Mouse (Mus musculus) limb, embryonic 15.5 days (tissue): ENCODE data around the gene Foxa1. TPM values are rescaled to one million over a fixed set of nuclear protein-coding genes. Genes with fewer than 3 reads are reported as not detected.

Source experiments
- ATAC-seq: fragments of 200-750 bp; cut with Nextera tagmentation; 2 replicates; pipeline ENCODE4 v1.8.0; 2017; ENCODE audit warnings: low read depth, moderate TSS enrichment; ENCODE audit not compliant: insufficient number of reproducible peaks, low FRiP score, low TSS enrichment
- H3K27ac ChIP-seq: fragments of 300-500 bp; sonication (generic); 2 replicates; pipeline ENCODE4 v1.5.1; 2015; ENCODE audit warnings: moderate library complexity, mild to moderate bottlenecking, inconsistent platforms
- H3K27me3 ChIP-seq: fragments of 300-500 bp; sonication (generic); 2 replicates; pipeline ENCODE4 v1.6.1; 2015; ENCODE audit warnings: inconsistent platforms
- H3K36me3 ChIP-seq: fragments of 300-500 bp; sonication (generic); 2 replicates; pipeline ENCODE4 v1.6.1; 2015; ENCODE audit warnings: inconsistent platforms
- H3K4me1 ChIP-seq: fragments of 300-500 bp; sonication (generic); 2 replicates; pipeline ENCODE4 v1.6.1; 2015; ENCODE audit warnings: inconsistent platforms
- H3K4me2 ChIP-seq: fragments of 300-500 bp; sonication (generic); 2 replicates; pipeline ENCODE4 v1.6.1; 2015; ENCODE audit warnings: mild to moderate bottlenecking, inconsistent platforms
- H3K4me3 ChIP-seq: fragments of 300-500 bp; sonication (generic); 2 replicates; pipeline ENCODE4 v1.5.1; 2015; ENCODE audit warnings: mild to moderate bottlenecking, inconsistent platforms
- H3K9ac ChIP-seq: fragments of 300-500 bp; sonication (generic); 2 replicates; pipeline ENCODE4 v1.6.1; 2015; ENCODE audit warnings: inconsistent platforms
- H3K9me3 ChIP-seq: fragments of 300-500 bp; sonication (generic); 2 replicates; pipeline ENCODE4 v1.6.1; 2016; ENCODE audit warnings: inconsistent platforms
- WGBS: fragments of 180-500 bp; shearing (Covaris S2); methylation state at CpG from one replicate; pipeline ENCODE4 v1.1.7; 2015; 5-methylcytosine and 5-hydroxymethylcytosine counted together
- polyA plus RNA-seq: library from polyadenylated mRNA; unstranded; fragments of >200 nt; fragmentation: Nextera tagmentation; extraction: Ambion mirVana; gene quantifications from 2 replicates; pipeline ENCODE4 v1.2.1, GENCODE M21; 2015

Gene Foxa1
- polyA plus RNA-seq, result not detected in 2 replicates

DNA sequence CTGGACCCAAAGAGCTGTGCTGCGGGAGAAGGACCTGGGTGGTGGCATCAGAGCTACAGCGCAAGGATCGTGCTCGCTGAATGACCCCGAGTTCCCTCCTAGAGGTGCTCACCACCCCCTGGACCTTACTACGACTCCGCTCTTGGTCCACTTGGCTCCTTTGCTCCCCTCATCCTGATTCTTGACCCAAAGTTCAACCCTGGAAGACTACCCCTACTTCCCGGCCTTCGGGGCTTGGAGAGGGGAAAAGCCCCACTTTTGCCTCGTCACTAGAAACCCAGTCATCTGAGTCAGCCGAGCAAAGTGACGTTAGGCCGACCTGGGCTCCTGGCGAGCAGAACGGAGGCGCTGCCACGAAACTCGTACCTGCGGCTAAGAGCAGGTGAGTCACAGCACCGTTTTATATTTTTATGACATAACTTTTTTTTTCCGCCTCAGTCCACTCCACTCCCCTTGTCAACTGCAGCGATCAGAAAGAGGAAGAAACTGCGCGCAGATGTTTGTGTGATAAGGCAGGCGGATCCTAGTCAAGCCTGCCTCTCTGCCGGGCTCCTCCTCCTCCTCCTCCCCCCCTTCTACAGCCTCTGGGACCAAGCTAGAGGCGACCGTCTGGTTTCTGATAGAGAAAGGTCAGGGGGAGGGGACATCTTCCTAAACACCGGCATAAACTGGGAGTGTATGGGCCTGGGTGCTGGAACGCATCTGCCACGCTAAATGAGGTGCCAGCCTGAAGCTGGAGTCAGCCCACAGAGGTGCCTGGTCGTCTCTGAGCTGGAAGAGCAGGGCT, at the start of gene Foxa1:
Foxa1 (minus strand) TSS at position 502 of the 787 bp plus-strand sequence.
- Histone ChIP-seq H3K4me2 (peak within 1 kb of the TSS; percentile 93), H3K9ac (no peak within 1 kb of the TSS), H3K27me3 (peaks cover 92% of the 10 kb centered on the region), H3K4me3 (peak within 1 kb of the TSS; percentile 49), H3K4me1 (peaks cover 54% of the 10 kb centered on the region), H3K36me3 (no peaks in the 10 kb centered on the region), H3K27ac (no peak within 1 kb of the TSS), H3K9me3 (no peaks in the 10 kb centered on the region)
- WGBS, result under 1% methylated on average over 32 of the region's 32 CpGs
- no peak for ATAC-seq

GRCm38 (mm10) chr12:57575931-57576628, 29.4 kb upstream of the Foxa1 start:
- no peaks in the 10 kb centered on the region for H3K36me3 ChIP-seq
- peak overlapping the region; percentile 78 for H3K4me2 ChIP-seq
- WGBS, result 3% methylated on average over 79 of the region's 81 CpGs
- H3K4me3 ChIP-seq, result peak overlapping the region; percentile 48
- H3K27me3 ChIP-seq, result peaks cover 37% of the 10 kb centered on the region
- no peak overlapping the region for H3K27ac ChIP-seq
- 0 out of 2 replicates have a peak overlapping the region, but pooled peaks have one; percentile 29 for H3K9ac ChIP-seq
- ATAC-seq, result peak; percentile 65; the same call in 1 of the 2 replicates
- H3K9me3 ChIP-seq, result no peaks in the 10 kb centered on the region
- H3K4me1 ChIP-seq, result peaks cover 10% of the 10 kb centered on the region

DNA sequence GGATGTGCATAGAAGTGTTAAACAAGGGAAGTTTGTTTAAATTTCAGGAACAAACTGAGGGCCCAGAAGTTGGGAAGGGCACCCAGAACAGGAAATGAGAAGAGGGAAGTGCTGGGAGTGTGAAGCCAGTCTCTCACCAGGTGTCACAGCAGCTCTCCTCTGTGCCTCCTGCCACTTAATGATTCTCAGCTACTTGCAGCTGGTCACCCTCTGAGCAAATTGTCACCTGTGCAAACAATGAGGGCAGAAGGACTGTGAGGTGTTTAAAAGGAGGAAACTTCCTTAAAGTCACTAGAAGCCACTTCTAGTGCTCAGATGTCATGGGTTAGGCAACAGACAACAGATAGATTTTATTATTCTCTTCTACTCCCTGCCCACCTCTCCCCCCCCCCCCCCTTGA, 25.7 kb upstream of the Foxa1 start:
- ATAC-seq, result no peak
- no peaks in the 10 kb centered on the region for H3K36me3 ChIP-seq
- H3K9me3 ChIP-seq, result no peaks in the 10 kb centered on the region
- no peak overlapping the region for H3K27ac ChIP-seq
- no peak overlapping the region for H3K9ac ChIP-seq
- H3K4me1 ChIP-seq, result peaks cover 10% of the 10 kb centered on the region
- peaks cover 37% of the 10 kb centered on the region for H3K27me3 ChIP-seq
- H3K4me3 ChIP-seq, result no peak overlapping the region
- no peak overlapping the region for H3K4me2 ChIP-seq

GRCm38 (mm10) chr12:57571773-57572172, 25.1 kb upstream of the Foxa1 start:
- no peaks in the 10 kb centered on the region for H3K36me3 ChIP-seq
- no peak overlapping the region for H3K9ac ChIP-seq
- H3K4me3 ChIP-seq, result no peak overlapping the region
- no peak for ATAC-seq
- H3K27ac ChIP-seq, result no peak overlapping the region
- H3K9me3 ChIP-seq, result no peaks in the 10 kb centered on the region
- peaks cover 10% of the 10 kb centered on the region for H3K4me1 ChIP-seq
- 18% methylated on average over 9 of the region's 9 CpGs for WGBS
- H3K4me2 ChIP-seq, result no peak overlapping the region
- peaks cover 34% of the 10 kb centered on the region for H3K27me3 ChIP-seq

- 70% methylated on average over 6 of the region's 6 CpGs for WGBS
- Histone ChIP-seq H3K4me3 (no peak within 1 kb of the TSS), H3K9me3 (no peaks in the 10 kb centered on the region), H3K27me3 (no peaks in the 10 kb centered on the region), H3K36me3 (no peaks in the 10 kb centered on the region), H3K9ac (no peak within 1 kb of the TSS), H3K4me1 (no peaks in the 10 kb centered on the region), H3K27ac (no peak within 1 kb of the TSS), H3K4me2 (no peak within 1 kb of the TSS)
- ATAC-seq, result no peak
These were observed 17.2 kb upstream of the Foxa1 start, which contains the start of gene Ttc6 for GRCm38 (mm10) chr12:57563909-57564308. TSS of gene Ttc6 (plus strand) at chr12:57564113.

DNA sequence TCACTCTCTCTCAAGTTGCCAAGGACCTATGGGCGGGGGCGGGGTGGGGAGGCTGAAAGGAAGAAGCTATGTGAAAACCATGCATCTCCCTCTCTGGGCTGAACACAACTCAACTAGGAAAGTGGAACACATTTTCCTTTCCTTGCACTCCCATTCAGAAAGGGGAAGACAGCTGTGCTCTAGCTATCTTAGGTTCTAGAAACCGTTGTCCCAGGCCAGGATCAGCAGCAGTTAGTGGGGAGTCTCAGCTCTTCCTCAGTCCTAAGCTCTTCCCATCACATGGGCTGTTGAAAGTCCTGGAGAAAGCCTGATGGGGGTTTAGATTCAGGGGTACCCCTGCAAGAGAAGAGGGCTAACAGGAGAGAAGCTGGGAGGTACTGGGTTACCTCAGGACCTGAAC, 7.4 kb upstream of the Foxa1 start:
- no peak overlapping the region for H3K27ac ChIP-seq
- H3K36me3 ChIP-seq, result no peaks in the 10 kb centered on the region
- H3K4me1 ChIP-seq, result peaks cover 7% of the 10 kb centered on the region
- no peaks in the 10 kb centered on the region for H3K9me3 ChIP-seq
- ATAC-seq, result no peak
- no peak overlapping the region for H3K4me3 ChIP-seq
- no peak overlapping the region for H3K4me2 ChIP-seq
- 28% methylated on average over 3 of the region's 3 CpGs for WGBS
- H3K9ac ChIP-seq, result no peak overlapping the region
- H3K27me3 ChIP-seq, result peaks cover 71% of the 10 kb centered on the region

GRCm38 (mm10) chr12:57552286-57552685, 5.6 kb upstream of the Foxa1 start:
- H3K4me2 ChIP-seq, result no peak overlapping the region
- no peak overlapping the region for H3K4me3 ChIP-seq
- no peaks in the 10 kb centered on the region for H3K9me3 ChIP-seq
- 11% methylated on average over 3 of the region's 3 CpGs for WGBS
- H3K27ac ChIP-seq, result no peak overlapping the region
- ATAC-seq, result no peak
- H3K4me1 ChIP-seq, result peaks cover 14% of the 10 kb centered on the region
- H3K36me3 ChIP-seq, result no peaks in the 10 kb centered on the region
- no peak overlapping the region for H3K9ac ChIP-seq
- peaks cover 86% of the 10 kb centered on the region for H3K27me3 ChIP-seq

DNA sequence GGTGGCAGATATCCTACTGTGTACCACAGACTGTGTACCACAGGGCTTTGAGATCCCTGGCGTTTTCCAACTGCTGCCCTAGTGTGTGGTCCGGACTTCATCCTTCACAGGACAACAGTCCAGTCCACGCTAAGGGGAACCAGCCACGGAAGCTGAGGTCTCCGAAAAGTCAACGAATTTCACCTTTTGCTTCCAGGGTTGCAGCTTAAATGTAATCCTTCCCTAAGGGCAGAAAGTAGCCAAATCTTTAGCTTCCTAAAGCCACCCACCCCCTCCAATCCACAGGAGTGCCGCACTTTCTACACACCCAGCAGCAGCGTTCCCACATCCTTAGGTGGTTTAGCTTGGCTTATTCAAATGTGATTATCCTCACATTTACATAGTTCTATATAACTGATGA, 4.2 kb upstream of the Foxa1 start:
- no peak overlapping the region for H3K4me2 ChIP-seq
- peaks cover 95% of the 10 kb centered on the region for H3K27me3 ChIP-seq
- no peak overlapping the region for H3K9ac ChIP-seq
- no peaks in the 10 kb centered on the region for H3K36me3 ChIP-seq
- no peak overlapping the region for H3K4me3 ChIP-seq
- H3K9me3 ChIP-seq, result no peaks in the 10 kb centered on the region
- 1% methylated on average over 8 of the region's 8 CpGs for WGBS
- ATAC-seq, result no peak
- no peak overlapping the region for H3K27ac ChIP-seq
- H3K4me1 ChIP-seq, result peaks cover 25% of the 10 kb centered on the region

GRCm38 (mm10) chr12:57550181-57550808, 3.6 kb upstream of the Foxa1 start:
- Histone ChIP-seq H3K4me1 (peaks cover 31% of the 10 kb centered on the region), H3K4me3 (no peak overlapping the region), H3K27ac (no peak overlapping the region), H3K9me3 (no peaks in the 10 kb centered on the region), H3K4me2 (no peak overlapping the region), H3K36me3 (no peaks in the 10 kb centered on the region), H3K9ac (no peak overlapping the region), H3K27me3 (peaks cover 95% of the 10 kb centered on the region)
- no peak for ATAC-seq
- under 1% methylated on average over 31 of the region's 31 CpGs for WGBS

GRCm38 (mm10) chr12:57549667-57550160, 3.0 kb upstream of the Foxa1 start:
- Histone ChIP-seq H3K9ac (no peak overlapping the region), H3K9me3 (no peaks in the 10 kb centered on the region), H3K27ac (no peak overlapping the region), H3K4me3 (no peak overlapping the region), H3K27me3 (peaks cover 97% of the 10 kb centered on the region), H3K4me2 (no peak overlapping the region), H3K36me3 (no peaks in the 10 kb centered on the region), H3K4me1 (peaks cover 37% of the 10 kb centered on the region)
- ATAC-seq, result no peak
- under 1% methylated on average over 15 of the region's 15 CpGs for WGBS

- H3K36me3 ChIP-seq, result no peaks in the 10 kb centered on the region
- ATAC-seq, result no peak
- no peak overlapping the region for H3K4me3 ChIP-seq
- H3K9ac ChIP-seq, result no peak overlapping the region
- no peak overlapping the region for H3K27ac ChIP-seq
- peaks cover 96% of the 10 kb centered on the region for H3K27me3 ChIP-seq
- peaks cover 38% of the 10 kb centered on the region for H3K4me1 ChIP-seq
- H3K4me2 ChIP-seq, result no peak overlapping the region
- no peaks in the 10 kb centered on the region for H3K9me3 ChIP-seq
- WGBS, result 2% methylated on average over 25 of the region's 25 CpGs
These were observed 2.4 kb upstream of the Foxa1 start for GRCm38 (mm10) chr12:57548981-57549666.
